Mouse (Mus musculus): ENCODE results near the gene Tmem202. TPM values are rescaled to one million over a fixed set of nuclear protein-coding genes. Genes with fewer than 3 reads are reported as not detected.

Gene Tmem202
- polyA plus RNA-seq, 1 experiment from 2014 or later, result 0.72 TPM

Other genes starting within 250 kb of the Tmem202 start
- gene Adpgk, start 248.3 kb downstream of the Tmem202 start, polyA plus RNA-seq (2015; fragmentation: Nextera tagmentation; extraction: Ambion mirVana), result 19.1 and 20.6 TPM in 2 replicates
- gene Bbs4, start 186.3 kb downstream of the Tmem202 start, polyA plus RNA-seq (2015; fragmentation: Nextera tagmentation; extraction: Ambion mirVana), result 17.2 and 18.4 TPM in 2 replicates
- 12.3 and 13.7 TPM in 2 replicates for gene Arih1, start 53.2 kb downstream of the Tmem202 start, polyA plus RNA-seq (2015; fragmentation: Nextera tagmentation; extraction: Ambion mirVana)
- 39.9 and 47.7 TPM in 2 replicates for gene Hexa, start 307 bp downstream of the Tmem202 start, polyA plus RNA-seq (2015; fragmentation: Nextera tagmentation; extraction: Ambion mirVana)
- 0.08 TPM in 1 of 2 replicates, not detected in the other for gene Celf6, start 38.1 kb upstream of the Tmem202 start, polyA plus RNA-seq (2015; fragmentation: Nextera tagmentation; extraction: Ambion mirVana)
- 23.7 and 25.2 TPM in 2 replicates for gene Parp6, start 77.4 kb upstream of the Tmem202 start, polyA plus RNA-seq (2015; fragmentation: Nextera tagmentation; extraction: Ambion mirVana)
- 599 and 667 TPM in 2 replicates for gene Pkm, start 116.5 kb upstream of the Tmem202 start, polyA plus RNA-seq (2015; fragmentation: Nextera tagmentation; extraction: Ambion mirVana)
- gene Gramd2, start 140.3 kb upstream of the Tmem202 start, polyA plus RNA-seq (2015; fragmentation: Nextera tagmentation; extraction: Ambion mirVana), result 0.20 and 0.41 TPM in 2 replicates
- gene Senp8, start 210.9 kb upstream of the Tmem202 start, polyA plus RNA-seq (2015; fragmentation: Nextera tagmentation; extraction: Ambion mirVana), result 6.6 and 8.6 TPM in 2 replicates
- gene Myo9a, start 211.0 kb upstream of the Tmem202 start, polyA plus RNA-seq (2015; fragmentation: Nextera tagmentation; extraction: Ambion mirVana), result 3.4 and 4.3 TPM in 2 replicates

Data from thymus, postnatal 0 days (tissue).